Mouse (Mus musculus): ENCODE results near the gene Bag2.
A peak's percentile ranks its signal among the peaks of the same experiment; 100 is the strongest.

Gene Bag2

GRCm38 (mm10) chr1:33757491-33758041 lies at the start of gene Bag2:
Gene Bag2 (minus strand): TSS chr1:33757795.
- peak; percentile 35 for DNase-seq (ENCODE audit: low spot score)

GRCm38 (mm10) chr1:33803323-33803722 lies 45.7 kb upstream of the Bag2 start:
- no peak for DNase-seq (ENCODE audit: low spot score)

GRCm38 (mm10) chr1:33799620-33800019 lies 42.0 kb upstream of the Bag2 start:
- DNase-seq (ENCODE audit: low spot score), result no peak

- DNase-seq (ENCODE audit: low spot score), result no peak
Measured at GRCm38 (mm10) chr1:33788493-33788892, 30.9 kb upstream of the Bag2 start.

- DNase-seq (ENCODE audit: low spot score), result no peak
Measured at GRCm38 (mm10) chr1:33788072-33788471, 30.5 kb upstream of the Bag2 start.

- DNase-seq (ENCODE audit: low spot score), result no peak
Measured at GRCm38 (mm10) chr1:33784561-33784960, 27.0 kb upstream of the Bag2 start.

- DNase-seq (ENCODE audit: low spot score), result no peak
Measured at GRCm38 (mm10) chr1:33776175-33776611, 18.6 kb upstream of the Bag2 start.

GRCm38 (mm10) chr1:33772106-33772505 lies 14.5 kb upstream of the Bag2 start:
- no peak for DNase-seq (ENCODE audit: low spot score)

GRCm38 (mm10) chr1:33771621-33772020 lies 14.0 kb upstream of the Bag2 start:
- DNase-seq (ENCODE audit: low spot score), result no peak

- DNase-seq (ENCODE audit: low spot score), result no peak
Measured at GRCm38 (mm10) chr1:33768827-33769226, 11.2 kb upstream of the Bag2 start.

- DNase-seq (ENCODE audit: low spot score), result no peak
Measured at GRCm38 (mm10) chr1:33768091-33768787, 10.6 kb upstream of the Bag2 start.

- no peak for DNase-seq (ENCODE audit: low spot score)
Measured at GRCm38 (mm10) chr1:33766520-33767508, 9.2 kb upstream of the Bag2 start.

GRCm38 (mm10) chr1:33765468-33766080 lies 8.0 kb upstream of the Bag2 start:
- DNase-seq (ENCODE audit: low spot score), result no peak

- no peak for DNase-seq (ENCODE audit: low spot score)
Measured at GRCm38 (mm10) chr1:33763826-33764225, 6.2 kb upstream of the Bag2 start.

- no peak for DNase-seq (ENCODE audit: low spot score)
Measured at GRCm38 (mm10) chr1:33758488-33758887, 893 bp upstream of the Bag2 start.

GRCm38 (mm10) chr1:33757033-33757413 lies 572 bp downstream of the Bag2 start:
- DNase-seq (ENCODE audit: low spot score), result peak; percentile 5

GRCm38 (mm10) chr1:33756258-33757032 lies 1.1 kb downstream of the Bag2 start:
- DNase-seq (ENCODE audit: low spot score), result no peak

GRCm38 (mm10) chr1:33755799-33756198 lies 1.8 kb downstream of the Bag2 start:
- DNase-seq (ENCODE audit: low spot score), result no peak

GRCm38 (mm10) chr1:33754965-33755735 lies 2.4 kb downstream of the Bag2 start:
- DNase-seq (ENCODE audit: low spot score), result no peak

- DNase-seq (ENCODE audit: low spot score), result no peak
Measured at GRCm38 (mm10) chr1:33754089-33754488, 3.5 kb downstream of the Bag2 start.

GRCm38 (mm10) chr1:33751283-33751682 lies 6.3 kb downstream of the Bag2 start:
- no peak for DNase-seq (ENCODE audit: low spot score)
